Comparison of ENCODE assay signal across 8 mouse cellular contexts in genomic region chr7:35554605-35555175, GRCm38 (mm10). TPM values are rescaled to one million over a fixed set of nuclear protein-coding genes. Genes with fewer than 3 reads are reported as not detected.
DNase-seq lines count a peak whose midpoint lies in the region; ATAC-seq lines count a peak whose summit lies in the region.

No protein-coding gene starts in this region.

- H3K9ac ChIP-seq in embryonic facial prominence, embryonic 13.5 days: peak overlapping the region; percentile 93

- H3K9me3 ChIP-seq in embryonic facial prominence, embryonic 13.5 days: no peaks in the 10 kb centered on the region
- no peaks in the 10 kb centered on the region for H3K9me3 ChIP-seq in hindbrain, embryonic 10.5 days

- H3K27ac ChIP-seq in embryonic facial prominence, embryonic 13.5 days: peak overlapping the region; percentile 93
- peak overlapping the region; percentile 97 for H3K27ac ChIP-seq in hindbrain, embryonic 10.5 days

- H3K4me1 ChIP-seq in embryonic facial prominence, embryonic 13.5 days: peaks cover 15% of the 10 kb centered on the region
- peaks cover 18% of the 10 kb centered on the region for H3K4me1 ChIP-seq in hindbrain, embryonic 10.5 days (replicated peaks)

- ATAC-seq in embryonic facial prominence, embryonic 13.5 days (ENCODE audit: insufficient number of reproducible peaks, insufficient read depth, low FRiP score, low TSS enrichment, low read depth): no peak

- whole genome bisulfite sequencing in embryonic facial prominence, embryonic 13.5 days: 7% methylated on average over 28 of the region's 28 CpGs
- WGBS in hindbrain, embryonic 10.5 days: 7% methylated on average over 28 of the region's 28 CpGs

- peak overlapping the region; percentile 89 for H3K4me2 ChIP-seq in embryonic facial prominence, embryonic 13.5 days

- peaks cover 15% of the 10 kb centered on the region for H3K36me3 ChIP-seq in embryonic facial prominence, embryonic 13.5 days
- H3K36me3 ChIP-seq in hindbrain, embryonic 10.5 days: peaks cover 20% of the 10 kb centered on the region

- DNase-seq in ES-CJ7 (ENCODE audit: low read depth, low spot score): peak; percentile 79
- DNase-seq in adrenal gland, postnatal 10 days: peak; percentile 41
- DNase-seq in hindbrain, embryonic 10.5 days (ENCODE audit: low spot score): peak; percentile 46
- DNase-seq in left cerebral cortex, adult 11 months (ENCODE audit: low spot score): peak; percentile 11
- peak; percentile 17 to 27 for DNase-seq in lung, postnatal 4 days
- DNase-seq in right cerebral cortex, postnatal 10 days (ENCODE audit: low spot score in 2 of 2): peak; percentile 63 to 66
- DNase-seq in gastrocnemius, postnatal 25 days: no peak

- peak overlapping the region; percentile 76 for H3K4me3 ChIP-seq in embryonic facial prominence, embryonic 13.5 days
- peak overlapping the region; percentile 87 for H3K4me3 ChIP-seq in hindbrain, embryonic 10.5 days

- H3K27me3 ChIP-seq in embryonic facial prominence, embryonic 13.5 days: no peaks in the 10 kb centered on the region
- no peaks in the 10 kb centered on the region for H3K27me3 ChIP-seq in hindbrain, embryonic 10.5 days (ENCODE audit: insufficient read depth, poor library complexity, severe bottlenecking)

RNA-seq across cellular contexts. Expression of gene Nudt19, which starts 1.4 kb away (rescaled TPM):
- 10 to 100 TPM; 54.1 to 64.3 TPM for total RNA-seq in adrenal gland, postnatal 10 days (2021)
- polyA plus RNA-seq in embryonic facial prominence, embryonic 13.5 days (2015; fragmentation: Nextera tagmentation; extraction: Ambion mirVana): 57.4 and 61.9 TPM in 2 replicates
- polyA plus RNA-seq in hindbrain, embryonic 10.5 days (2016; fragmentation: Nextera tagmentation; extraction: Ambion mirVana): 41.8 and 48.7 TPM in 2 replicates
- 10 to 100 TPM; 37.7 to 42.7 TPM for total RNA-seq in gastrocnemius, postnatal 25 days (2021)

RNA-seq across cellular contexts. Expression of gene Tdrd12, which starts 17.1 kb away (rescaled TPM):
- total RNA-seq in adrenal gland, postnatal 10 days (2021): under 1 TPM; 0.30 to 0.33 TPM
- 0.76 TPM in 1 of 2 replicates, not detected in the other for polyA plus RNA-seq in embryonic facial prominence, embryonic 13.5 days (2015; fragmentation: Nextera tagmentation; extraction: Ambion mirVana)
- polyA plus RNA-seq in hindbrain, embryonic 10.5 days (2016; fragmentation: Nextera tagmentation; extraction: Ambion mirVana): 0.30 TPM in 1 of 2 replicates, not detected in the other
- total RNA-seq in gastrocnemius, postnatal 25 days (2021): not detected

RNA-seq across cellular contexts. Expression of gene Rgs9bp, which starts 30.7 kb away (rescaled TPM):
- under 1 TPM; 0.51 to 0.88 TPM for total RNA-seq in adrenal gland, postnatal 10 days (2021)
- 0.26 and 0.28 TPM in 2 replicates for polyA plus RNA-seq in embryonic facial prominence, embryonic 13.5 days (2015; fragmentation: Nextera tagmentation; extraction: Ambion mirVana)
- 0.18 and 0.26 TPM in 2 replicates for polyA plus RNA-seq in hindbrain, embryonic 10.5 days (2016; fragmentation: Nextera tagmentation; extraction: Ambion mirVana)
- total RNA-seq in gastrocnemius, postnatal 25 days (2021): under 1 TPM; 0.05 to 0.43 TPM

RNA-seq across cellular contexts. Expression of gene Ankrd27, which starts 31.4 kb away (rescaled TPM):
- total RNA-seq in adrenal gland, postnatal 10 days (2021): 10 to 100 TPM; 30.1 to 35.3 TPM
- polyA plus RNA-seq in embryonic facial prominence, embryonic 13.5 days (2015; fragmentation: Nextera tagmentation; extraction: Ambion mirVana): 39.0 and 42.3 TPM in 2 replicates
- 31.4 and 36.8 TPM in 2 replicates for polyA plus RNA-seq in hindbrain, embryonic 10.5 days (2016; fragmentation: Nextera tagmentation; extraction: Ambion mirVana)
- total RNA-seq in gastrocnemius, postnatal 25 days (2021): 10 to 100 TPM in 1 of 2 experiments, 1 to 10 TPM in 1; 7.9 to 11.1 TPM
